Mouse (Mus musculus): ENCODE data around the gene Cntrob.

Gene Cntrob

DNA sequence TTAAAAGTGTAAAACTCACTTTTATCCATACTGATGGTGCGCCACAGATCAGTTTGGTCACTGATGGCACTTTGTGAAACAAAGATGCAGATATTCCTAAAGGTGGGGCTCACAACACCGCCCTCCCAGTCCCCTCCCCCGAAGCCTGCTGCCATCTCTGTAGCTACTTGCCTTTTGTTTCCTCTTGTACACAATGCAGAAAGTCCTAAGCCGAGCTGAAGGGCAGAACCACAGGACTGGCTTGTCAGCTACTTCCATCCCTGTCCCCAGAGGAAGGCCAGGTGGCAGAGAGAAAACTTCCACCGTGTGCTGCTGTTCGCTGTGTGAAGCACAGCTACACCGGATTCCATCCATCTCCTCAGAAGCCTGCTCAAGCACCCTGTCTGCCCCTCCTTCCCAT lies 25.3 kb downstream of the Cntrob start:
- DNase-seq (ENCODE audit: low spot score in 2 of 2), result no peak

DNA sequence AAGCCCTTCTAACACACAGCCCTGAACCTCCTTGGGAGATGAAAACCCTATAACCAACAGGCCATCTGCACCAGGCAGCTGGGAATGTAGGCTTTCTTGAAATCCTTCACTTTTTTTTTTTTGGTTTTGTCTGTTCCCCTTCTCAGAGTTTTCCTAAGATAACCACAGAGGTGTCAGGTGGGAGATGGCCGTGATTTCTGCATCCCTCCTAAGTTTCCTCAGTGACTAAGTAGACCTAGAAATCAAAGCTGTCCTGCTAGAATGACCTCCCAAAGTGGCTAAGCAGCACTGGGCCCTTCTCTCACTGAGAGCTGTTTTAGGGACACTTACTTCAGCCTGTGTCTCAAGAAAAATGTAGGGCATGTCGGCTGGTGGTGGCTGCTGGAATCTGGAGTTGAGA lies 25.8 kb downstream of the Cntrob start:
- DNase-seq (ENCODE audit: low spot score in 2 of 2), result no peak

DNA sequence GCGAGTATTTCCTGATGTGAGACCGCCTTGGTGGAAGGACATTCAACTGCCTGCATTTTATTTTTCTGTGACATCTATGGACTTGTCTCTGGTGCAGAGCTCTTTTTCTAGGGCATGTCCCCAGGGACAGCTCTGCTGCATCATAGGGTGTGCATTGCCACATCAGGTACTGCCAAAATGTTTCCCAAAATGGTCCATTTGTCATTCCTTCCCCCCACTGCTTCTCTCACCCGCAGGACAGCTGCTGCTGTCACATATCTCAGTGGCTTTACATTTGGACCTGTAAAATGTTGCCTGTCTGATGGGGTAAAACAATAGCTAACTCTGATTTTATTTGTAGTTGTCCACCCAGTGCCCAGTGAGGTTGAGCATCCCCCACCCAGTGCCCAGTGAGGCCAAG lies 28.3 kb downstream of the Cntrob start:
- DNase-seq (ENCODE audit: low spot score in 2 of 2), result no peak

DNA sequence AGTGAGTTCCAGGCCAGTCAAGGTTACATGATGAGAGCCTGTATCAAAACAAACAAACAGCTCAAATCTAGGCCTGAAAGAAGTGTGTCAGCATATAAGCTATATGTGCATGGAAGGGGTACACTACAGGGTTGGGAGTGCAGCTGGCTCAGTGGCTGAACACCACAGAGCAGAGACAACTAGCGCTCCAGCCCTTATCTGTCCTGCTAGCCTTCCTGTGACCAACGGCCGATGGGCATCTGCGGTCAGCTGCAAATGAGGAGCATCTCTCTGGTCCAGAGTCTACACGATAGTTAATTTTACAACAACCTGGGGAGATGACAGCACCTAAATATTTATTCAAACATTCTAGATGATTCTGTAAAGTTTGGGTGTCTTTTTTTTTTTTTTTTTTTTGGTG lies 32.5 kb downstream of the Cntrob start:
- no peak for DNase-seq (ENCODE audit: low spot score in 2 of 2)

DNA sequence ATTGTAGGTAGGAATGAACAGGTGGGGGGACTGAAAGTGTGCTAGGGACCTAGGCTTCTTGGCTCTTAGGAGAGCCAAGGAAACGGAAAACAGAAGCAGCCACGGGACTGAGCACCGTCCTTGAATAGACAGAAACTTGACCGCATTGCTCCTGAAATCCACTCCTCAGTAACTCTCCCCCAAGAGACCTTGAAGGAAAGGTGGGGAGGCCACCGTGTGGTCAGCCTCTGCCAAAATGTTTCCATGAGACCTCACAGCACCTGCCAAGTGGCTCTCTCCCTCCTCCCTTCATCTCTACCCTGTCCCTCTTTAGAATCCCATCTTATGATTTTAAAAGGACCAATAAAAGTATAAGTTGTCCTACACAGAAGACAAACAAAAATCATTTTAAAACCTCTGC lies 46.3 kb downstream of the Cntrob start:
- no peak for DNase-seq (ENCODE audit: low spot score in 2 of 2)

DNA sequence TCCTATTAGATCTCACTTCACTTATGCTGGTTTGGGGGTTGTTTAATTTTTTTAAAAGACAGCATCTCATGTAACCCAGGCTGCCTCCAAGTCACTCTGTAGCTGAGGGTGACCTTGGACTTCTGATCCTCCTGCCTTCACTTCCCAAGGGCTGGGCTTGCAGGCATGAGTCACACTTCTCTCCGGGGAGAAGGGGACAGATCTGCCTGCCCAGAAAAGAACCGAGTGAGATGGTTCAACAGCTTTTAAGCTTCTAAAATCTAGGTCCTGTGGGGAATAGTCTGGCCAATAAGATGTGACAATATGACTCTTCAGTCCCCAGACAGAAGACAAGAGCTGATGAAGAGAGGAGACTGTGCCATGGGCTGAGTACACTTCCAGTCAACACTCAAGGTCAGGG lies 47.5 kb downstream of the Cntrob start:
- no peak for DNase-seq (ENCODE audit: low spot score in 2 of 2)

DNA sequence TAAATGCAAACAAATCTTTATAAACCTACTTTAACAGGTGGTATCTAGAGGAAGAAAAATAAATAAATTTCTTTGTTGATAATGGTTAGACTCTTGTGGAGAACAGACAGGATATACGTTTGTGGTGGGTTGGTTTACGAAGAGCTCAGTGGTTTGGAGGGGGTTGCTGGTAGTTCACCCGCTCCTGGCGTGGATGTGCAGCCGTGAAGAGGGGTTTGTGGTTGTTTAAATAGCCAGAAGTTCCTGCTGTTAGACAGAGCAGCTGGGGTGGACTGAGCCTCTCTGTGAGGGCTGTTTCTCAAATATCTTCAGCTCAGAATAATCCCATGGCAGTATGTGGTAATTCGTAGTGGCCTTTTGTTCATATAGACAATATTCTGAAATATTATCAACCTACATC lies 47.9 kb downstream of the Cntrob start:
- peak in 1 of 2 experiments; percentile 22 for DNase-seq (ENCODE audit: low spot score in 2 of 2)

DNA sequence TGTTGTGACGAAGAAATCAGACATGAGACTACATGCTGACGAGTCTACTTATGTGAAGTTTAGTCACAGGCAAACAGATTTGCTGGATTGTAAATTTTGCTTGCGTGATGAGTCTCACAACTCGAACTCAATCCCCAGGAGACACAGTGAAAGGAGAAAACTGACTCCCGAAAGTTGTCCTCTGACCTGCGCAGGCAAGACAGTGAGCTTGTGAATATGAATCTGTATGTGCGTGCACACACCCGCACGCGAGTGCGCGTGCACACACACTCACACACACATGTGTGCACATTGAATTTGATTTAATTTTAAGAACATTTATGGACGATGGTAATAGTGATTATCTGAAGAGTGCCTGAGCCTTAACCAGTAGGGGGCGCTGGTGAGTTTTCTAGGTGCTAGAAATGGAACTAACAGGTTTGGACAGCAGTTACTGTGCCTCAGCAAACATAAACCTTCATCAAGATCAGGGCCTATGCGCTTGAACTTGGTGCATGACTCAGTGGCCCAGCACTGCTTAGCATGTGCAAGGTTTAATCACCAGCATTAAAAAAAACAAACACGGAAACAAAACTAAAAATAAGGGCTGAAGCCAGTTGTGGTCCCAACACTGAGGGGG lies 51.3 kb downstream of the Cntrob start:
- peak; percentile 61 to 91 for DNase-seq (ENCODE audit: low spot score in 2 of 2)

DNA sequence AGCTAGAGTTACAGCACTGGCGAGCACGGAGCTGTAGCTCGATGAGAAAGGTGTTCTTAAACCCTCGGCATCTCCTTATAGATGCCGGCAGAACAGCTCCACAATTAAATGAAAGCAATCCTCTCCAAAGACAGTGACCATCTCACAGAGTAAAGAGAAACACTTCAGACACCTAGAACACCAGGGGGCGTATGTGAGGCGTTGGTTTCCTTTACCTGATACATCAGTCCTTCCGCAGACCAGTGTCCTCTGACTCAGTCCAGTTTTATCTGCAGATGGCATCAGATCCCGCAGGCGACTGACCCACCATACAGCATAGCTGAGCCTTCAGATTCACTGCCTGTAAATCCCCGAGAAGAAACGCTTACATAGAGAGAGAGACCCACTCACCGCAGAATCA lies 54.0 kb downstream of the Cntrob start:
- DNase-seq (ENCODE audit: low spot score in 2 of 2), result peak; percentile 25 to 82

DNA sequence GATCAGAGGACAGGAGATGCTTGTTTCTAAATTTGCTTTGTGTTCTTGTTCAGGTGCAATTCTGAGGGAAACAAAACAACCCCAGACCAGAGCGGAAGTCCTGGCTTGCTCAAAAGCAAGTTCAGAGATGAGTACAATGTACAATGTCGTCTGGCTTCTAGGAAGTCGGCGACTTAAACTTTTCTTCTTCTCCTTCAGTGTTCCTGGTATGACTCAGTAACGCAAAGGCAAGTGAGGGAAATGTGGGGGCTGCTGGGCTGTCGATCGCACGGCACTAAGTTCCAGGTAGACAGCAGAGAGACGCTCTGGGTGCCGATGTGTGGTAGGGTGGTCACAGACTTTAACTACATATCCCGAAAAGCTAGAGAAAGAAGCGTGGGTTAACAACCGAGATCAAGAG lies 55.5 kb downstream of the Cntrob start:
- no peak for DNase-seq (ENCODE audit: low spot score in 2 of 2)

DNA sequence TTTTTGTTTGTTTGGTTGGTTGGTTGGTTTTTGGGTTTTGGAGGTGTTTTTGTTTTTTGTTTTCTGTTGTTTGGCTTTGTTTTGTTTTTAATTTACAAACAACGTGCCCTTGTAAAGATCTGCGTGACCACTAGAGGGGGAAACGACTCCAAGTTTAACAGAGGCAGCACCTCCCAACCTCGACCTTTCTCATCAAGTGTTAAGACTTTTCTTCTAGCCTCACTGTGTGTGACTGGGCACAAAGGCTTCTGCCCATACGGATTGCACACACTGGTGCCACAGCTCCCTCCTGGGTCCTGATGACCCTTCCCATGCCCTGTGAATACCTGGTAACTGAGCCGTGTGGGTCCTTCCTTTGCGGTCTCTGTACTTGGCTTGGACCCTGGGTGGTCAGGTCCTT lies 56.2 kb downstream of the Cntrob start:
- peak in 1 of 2 experiments; percentile 42 for DNase-seq (ENCODE audit: low spot score in 2 of 2)

DNA sequence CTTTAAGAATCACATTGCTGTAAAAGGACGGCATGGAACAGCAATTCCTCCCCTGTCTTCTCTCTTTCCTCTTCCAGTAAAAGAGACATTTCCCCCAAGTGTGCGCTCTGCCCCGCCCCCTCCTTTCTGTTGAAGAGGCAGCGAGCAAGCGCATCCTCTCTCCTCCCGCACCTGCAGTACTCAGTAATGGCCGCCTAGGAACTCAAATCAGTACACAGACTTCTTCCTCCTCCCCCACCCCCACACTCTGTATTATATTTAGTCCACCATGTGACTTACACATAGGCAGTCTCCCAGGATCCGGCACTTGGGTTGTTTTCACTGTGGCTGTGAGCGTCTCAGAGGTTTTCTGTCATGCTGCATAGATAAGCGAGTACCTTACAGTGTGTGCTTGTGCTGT lies 57.3 kb downstream of the Cntrob start:
- DNase-seq (ENCODE audit: low spot score in 2 of 2), result peak; percentile 83 to 86

DNA sequence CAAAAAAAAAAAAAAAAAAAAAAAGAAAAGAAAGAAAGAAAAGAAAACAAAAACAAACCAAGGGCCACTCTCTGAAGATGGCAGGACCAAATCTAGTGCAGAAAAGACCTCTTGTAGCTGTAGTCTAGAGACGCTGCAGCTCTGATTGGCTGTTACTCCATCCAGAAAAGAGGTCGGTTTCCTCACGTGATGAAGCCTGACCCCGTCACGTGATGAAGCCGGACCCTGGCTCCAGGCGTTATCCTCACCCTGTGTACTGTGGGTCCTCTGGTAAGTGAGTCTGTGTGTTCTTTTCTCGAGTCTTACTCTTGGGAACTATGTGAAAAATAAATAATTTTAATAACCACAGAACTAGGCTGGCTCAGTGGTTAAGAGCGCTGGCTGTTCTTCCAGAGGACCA lies 58.2 kb downstream of the Cntrob start:
- no peak for DNase-seq (ENCODE audit: low spot score in 2 of 2)

DNA sequence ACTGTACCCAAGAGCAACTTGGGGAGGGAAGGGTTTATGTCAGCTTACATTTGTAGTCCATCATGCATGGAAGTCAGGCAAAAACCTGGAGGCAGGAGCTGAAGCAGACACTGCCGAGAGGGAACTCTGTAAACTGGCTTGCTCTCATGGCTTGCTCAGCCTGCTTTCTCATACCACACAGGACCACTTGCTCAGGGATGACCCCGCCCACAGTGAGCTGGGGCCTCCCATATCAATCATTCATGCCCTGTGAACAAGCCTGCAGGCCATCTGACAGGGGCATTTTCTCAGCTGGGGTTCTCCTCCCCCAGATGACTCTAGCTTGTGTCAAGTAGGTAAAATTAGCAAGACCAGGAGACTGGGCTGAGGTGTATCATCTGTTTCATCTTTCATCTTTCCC lies 59.3 kb downstream of the Cntrob start:
- DNase-seq (ENCODE audit: low spot score in 2 of 2), result no peak

DNA sequence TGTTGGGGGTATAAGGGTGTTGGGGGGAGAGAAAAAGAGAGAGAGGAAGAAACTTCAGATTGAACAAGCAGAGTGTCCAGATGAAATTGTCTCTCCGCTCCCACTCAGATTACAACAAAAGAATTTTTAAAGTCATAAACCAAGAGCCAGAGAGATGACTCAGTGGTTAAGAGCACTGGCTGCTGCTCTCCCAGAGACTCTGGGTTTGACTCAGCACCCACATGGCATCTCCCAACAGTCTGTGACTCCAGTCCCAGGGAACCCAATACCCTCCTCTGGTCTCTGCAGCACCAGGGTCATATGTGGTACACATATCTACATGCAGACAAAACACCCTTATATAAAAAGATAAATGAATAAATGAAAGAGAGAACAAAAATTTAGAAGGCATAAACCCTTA lies 63.5 kb downstream of the Cntrob start:
- DNase-seq (ENCODE audit: low spot score in 2 of 2), result no peak

DNA sequence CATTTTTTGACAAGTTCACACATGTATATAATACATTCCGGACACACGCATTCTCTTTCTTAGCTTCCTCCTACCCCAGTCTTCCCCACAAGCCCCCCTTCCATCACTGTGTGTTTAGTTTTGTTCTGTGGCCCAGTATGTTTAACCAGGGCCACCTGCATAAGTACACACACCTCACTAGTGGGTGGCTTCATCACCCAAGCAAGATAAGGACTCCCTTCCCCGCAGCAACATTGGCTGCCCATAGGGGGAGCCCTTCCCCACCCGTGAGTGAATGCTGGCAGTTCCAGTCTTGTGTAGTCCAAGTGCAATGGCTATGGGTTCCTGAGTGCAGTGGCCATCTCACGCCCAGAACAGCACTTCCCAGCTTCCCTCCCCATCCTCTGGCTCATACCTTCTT lies 65.3 kb downstream of the Cntrob start:
- peak; percentile 41 to 70 for DNase-seq (ENCODE audit: low spot score in 2 of 2)

DNA sequence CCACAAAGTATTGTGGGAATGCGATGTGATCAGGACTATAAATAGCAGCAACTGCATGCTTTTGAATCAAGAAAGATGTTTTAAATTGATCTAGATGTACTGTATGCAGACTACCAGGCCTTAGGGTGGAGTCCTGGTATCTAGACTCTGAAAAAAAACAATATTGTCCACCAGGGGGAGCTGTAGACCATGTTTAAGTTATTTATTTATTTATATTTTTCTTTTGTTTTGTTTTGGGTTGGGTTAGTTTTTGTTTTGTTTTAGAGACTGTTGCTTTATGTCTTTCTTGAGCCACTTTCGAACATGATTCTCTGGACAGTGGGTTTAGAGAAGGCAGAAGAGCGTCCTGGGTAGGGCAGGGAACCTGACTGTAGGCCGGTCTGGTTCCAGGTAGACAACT lies 65.8 kb downstream of the Cntrob start:
- peak in 1 of 2 experiments; percentile 69 for DNase-seq (ENCODE audit: low spot score in 2 of 2)

DNA sequence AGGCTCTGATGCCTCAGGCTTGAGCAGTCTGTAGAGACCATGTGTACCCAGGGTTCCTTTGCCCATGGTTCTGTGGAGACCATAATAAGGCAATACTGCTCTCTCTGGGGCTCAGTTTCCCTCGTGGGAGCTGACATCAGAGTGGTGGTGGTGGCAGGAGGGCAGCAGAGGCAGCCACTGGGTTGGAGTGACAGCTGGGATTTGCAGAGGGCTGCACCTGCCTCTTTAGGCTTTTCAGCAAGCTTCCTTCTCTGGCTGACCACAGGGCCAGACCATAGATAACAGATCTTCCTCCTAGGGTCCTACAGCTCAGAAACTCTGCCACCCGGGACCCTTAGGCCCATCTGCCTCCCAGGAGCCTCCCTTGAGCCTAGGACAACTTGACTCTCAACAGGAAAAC lies 66.5 kb downstream of the Cntrob start:
- DNase-seq (ENCODE audit: low spot score in 2 of 2), result no peak

DNA sequence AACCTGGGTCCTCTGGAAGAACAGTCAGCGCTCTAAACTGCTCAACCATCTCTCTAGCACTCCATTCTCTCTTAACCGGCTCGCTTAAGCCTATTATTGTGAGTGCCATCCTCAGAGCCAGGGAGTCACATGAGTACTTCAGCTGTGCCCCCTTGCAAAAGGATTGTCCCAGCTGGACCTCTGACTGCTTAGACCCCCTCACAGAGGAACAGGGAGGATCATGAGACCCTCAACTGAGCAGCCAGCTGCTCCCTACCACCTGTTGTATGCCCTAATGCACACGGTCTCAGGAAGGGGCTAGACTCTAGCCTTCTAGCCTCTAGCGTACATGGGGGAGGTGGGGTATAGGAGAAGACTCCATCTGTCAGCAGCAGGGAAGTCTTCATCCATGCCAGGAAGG lies 68.8 kb downstream of the Cntrob start:
- DNase-seq (ENCODE audit: low spot score in 2 of 2), result no peak

DNA sequence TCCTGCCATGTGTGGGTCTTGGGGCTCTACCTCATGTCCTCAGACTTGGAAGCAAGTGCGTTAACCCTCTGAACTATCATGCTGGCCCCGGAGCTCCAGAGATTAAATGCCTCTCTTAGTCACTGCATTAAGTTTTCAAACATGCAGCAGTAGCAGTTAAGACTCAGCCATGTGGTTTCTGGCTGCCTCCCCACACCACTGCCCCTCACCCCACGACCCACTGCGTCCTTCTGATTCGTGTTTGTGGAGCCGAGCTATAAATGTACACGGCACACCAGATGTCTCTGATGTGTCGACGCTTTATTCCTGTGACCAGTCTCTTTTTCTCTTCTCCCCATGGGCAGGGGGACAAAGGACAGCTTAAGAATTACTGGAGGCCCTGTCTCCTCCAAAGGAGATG lies 70.4 kb downstream of the Cntrob start:
- no peak for DNase-seq (ENCODE audit: low spot score in 2 of 2)

DNA sequence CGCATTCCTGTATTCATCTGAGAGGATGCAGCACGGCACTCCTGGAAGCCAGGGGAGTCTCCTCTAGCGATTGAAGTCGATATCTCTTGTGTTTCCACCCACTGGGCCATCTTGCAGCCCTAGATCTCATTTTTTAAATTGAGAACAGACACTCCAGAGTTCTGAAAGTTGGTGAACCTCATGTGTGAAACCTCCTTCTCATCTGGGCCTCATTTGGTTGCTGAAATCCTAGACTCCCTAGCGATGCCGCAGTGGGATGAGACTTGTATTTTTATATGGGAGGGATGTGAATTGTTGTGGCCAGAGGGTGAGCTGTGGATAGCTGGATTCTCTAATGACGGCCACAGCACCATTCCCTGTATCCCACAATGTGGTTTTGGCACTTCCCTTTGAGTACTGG lies 71.6 kb downstream of the Cntrob start:
- no peak for DNase-seq (ENCODE audit: low spot score in 2 of 2)

DNA sequence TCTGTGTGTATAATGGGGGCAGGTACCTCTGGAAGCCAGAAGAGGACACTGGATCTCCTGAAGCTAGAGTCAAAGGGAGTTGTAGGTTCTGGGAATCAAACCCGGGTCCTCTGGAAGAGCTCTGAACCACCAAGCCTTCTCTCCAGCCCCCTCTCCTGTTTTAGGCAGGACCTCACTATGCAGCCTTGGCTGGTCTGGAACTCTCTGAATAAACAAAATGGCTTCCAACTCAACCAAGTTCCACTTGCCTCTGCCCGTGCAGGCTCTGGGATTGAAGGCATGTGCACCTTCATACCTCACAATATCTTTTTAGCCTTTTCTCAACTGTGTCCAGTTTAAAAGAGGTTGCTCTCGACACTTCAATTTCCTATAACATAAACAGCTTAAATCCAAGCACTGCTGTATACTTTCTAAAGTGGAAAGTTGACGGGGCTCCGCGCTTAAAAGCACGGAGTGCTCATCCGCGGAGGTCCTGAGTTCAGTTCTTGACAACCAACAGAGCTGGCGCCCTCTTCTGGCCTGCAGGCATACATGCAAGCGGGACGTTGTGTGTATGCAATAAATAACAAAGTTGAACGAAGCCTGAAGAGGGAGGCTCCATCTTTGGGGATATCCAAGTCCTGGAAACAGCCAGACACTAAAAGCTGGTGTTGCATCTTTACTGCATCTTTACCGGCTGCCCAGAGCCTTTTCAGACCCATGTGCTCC lies 72.3 kb downstream of the Cntrob start:
- DNase-seq (ENCODE audit: low spot score in 2 of 2), result peak in 1 of 2 experiments; percentile 38

DNA sequence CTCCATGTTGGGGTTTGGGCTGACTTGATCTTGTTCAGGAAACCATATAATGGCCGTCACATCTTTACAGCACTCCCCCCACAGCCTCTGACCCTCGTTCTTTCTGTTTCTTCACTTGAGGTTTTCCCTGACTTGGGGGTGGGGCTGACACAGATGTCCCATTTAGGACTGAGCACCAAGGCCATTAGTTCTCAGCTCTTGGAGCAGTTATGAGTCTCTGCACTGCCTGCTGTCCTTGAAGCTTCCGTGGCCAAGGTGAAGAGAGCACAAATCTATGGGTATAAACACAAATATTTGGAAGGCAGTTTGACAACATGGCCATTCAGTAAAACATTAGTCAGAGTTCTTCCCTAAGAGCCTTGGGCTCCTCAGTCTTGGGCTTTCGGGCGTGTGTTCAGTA lies 73.5 kb downstream of the Cntrob start:
- no peak for DNase-seq (ENCODE audit: low spot score in 2 of 2)

All from thymus, postnatal 10 days (tissue).